ENCODE assay signal across 7 mouse cellular contexts in genomic region chr4:47703501-47703900, GRCm38 (mm10).
"Had no signal": no experiment of that assay in that cellular context is flagged by ENCODE, and none has a peak within 500 bp of the region (broad histone marks: within the 10 kb centered on the region; RNA-seq: fewer than 3 reads in every experiment).

No protein-coding gene starts in this region.

- DNase-seq: lung, adult 2 months; lung, postnatal 14 days; lung, postnatal 36 days; right cerebral cortex, postnatal 14 days; thymus, adult 2 months; thymus, postnatal 25 days; thymus, postnatal 4 days had no signal
